Mouse (Mus musculus): Measurements from ENCODE around the gene Tmco4.

DNA sequence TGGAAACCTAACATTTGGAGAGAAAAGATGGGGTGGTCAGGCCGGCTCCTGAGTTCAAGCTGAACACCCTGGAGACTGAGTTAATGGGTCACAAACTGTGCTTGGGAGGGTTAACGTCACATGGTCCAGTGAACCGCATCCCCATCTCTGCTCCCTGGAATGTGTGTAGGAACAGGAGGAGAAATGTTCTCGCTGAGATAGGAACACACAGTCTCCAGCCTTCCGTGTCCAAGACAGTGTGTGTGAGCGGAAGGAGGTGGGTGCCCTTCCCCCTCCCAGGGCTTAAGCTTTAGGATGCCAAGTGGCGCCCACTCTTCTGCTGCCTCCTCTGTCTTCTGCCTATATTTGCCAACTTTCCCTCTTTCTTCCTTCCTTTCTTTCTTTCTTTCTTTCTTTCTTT is 12.8 kb upstream of the Tmco4 start:
- TF ChIP-seq GATA1 (IDR thresholded peaks at IDR 0.05; ENCODE audit: low read length) (no peak), TAL1 (IDR thresholded peaks at IDR 0.05; ENCODE audit: low read length) (no peak)

All from erythroblast, embryonic 14.5 days (primary cell).